Comparison of ENCODE assay signal across 8 mouse cellular contexts in genomic region chr10:80131952-80132350, GRCm38 (mm10). TPM values are rescaled to one million over a fixed set of nuclear protein-coding genes. Genes with fewer than 3 reads are reported as not detected.
DNase-seq lines count a peak whose midpoint lies in the region; ATAC-seq and TF ChIP-seq lines count a peak whose summit lies in the region.

No protein-coding gene starts in this region.

- 45% methylated on average over 27 of the region's 27 CpGs for WGBS in heart, embryonic 13.5 days
- WGBS in bone marrow, adult 2 months: 80% methylated on average over 27 of the region's 27 CpGs
- 37% methylated on average over 27 of the region's 27 CpGs for WGBS in forebrain, embryonic 15.5 days
- 31% methylated on average over 27 of the region's 27 CpGs for WGBS in midbrain, embryonic 11.5 days

- H3K27me3 ChIP-seq in heart, embryonic 13.5 days (replicated peaks): peaks cover 32% of the 10 kb centered on the region
- no peaks in the 10 kb centered on the region for H3K27me3 ChIP-seq in forebrain, embryonic 15.5 days
- H3K27me3 ChIP-seq in midbrain, embryonic 11.5 days (ENCODE audit: control insufficient read depth, insufficient read depth, low read length): peaks cover 16% of the 10 kb centered on the region

- intact Hi-C loops in heart, postnatal 36 days (cut with DNase I): no loop called here

- no peak for ATAC-seq in heart, embryonic 13.5 days (ENCODE audit: extremely low read depth, insufficient number of reproducible peaks, low FRiP score, low TSS enrichment)
- no peak for ATAC-seq in forebrain, embryonic 15.5 days (replicated peaks)
- ATAC-seq in midbrain, embryonic 11.5 days (ENCODE audit: low FRiP score): peak; percentile 12; the same call in 1 of the 2 replicates
- no peak for ATAC-seq in monocyte, adult 5-6 weeks (replicated peaks; ENCODE audit: insufficient number of reproducible peaks, low FRiP score, low TSS enrichment, poor library complexity, severe bottlenecking)

- TF ChIP-seq CTCF in bone marrow, adult 2 months (IDR thresholded peaks at IDR 0.05; ENCODE audit: control insufficient read depth, insufficient read depth, low read length): no peak

- TF ChIP-seq POLR2A in bone marrow, adult 2 months (IDR thresholded peaks at IDR 0.05; ENCODE audit: borderline replicate concordance, control insufficient read depth, low read depth, low read length): 0 out of 2 replicates have a peak, but pooled peaks have one; percentile 11

- H3K9ac ChIP-seq in heart, embryonic 13.5 days: peak overlapping the region; percentile 59
- H3K9ac ChIP-seq in forebrain, embryonic 15.5 days (replicated peaks): peak overlapping the region; percentile 17; the same call in 1 of the 2 replicates
- peak overlapping the region; percentile 44; the same call in 1 of the 2 replicates for H3K9ac ChIP-seq in midbrain, embryonic 11.5 days (ENCODE audit: low read length)

- H3K36me3 ChIP-seq in heart, embryonic 13.5 days: peaks cover 66% of the 10 kb centered on the region
- H3K36me3 ChIP-seq in forebrain, embryonic 15.5 days: peaks cover 82% of the 10 kb centered on the region
- H3K36me3 ChIP-seq in midbrain, embryonic 11.5 days (ENCODE audit: control insufficient read depth, insufficient read depth, low read length): peaks cover 26% of the 10 kb centered on the region

- H3K27ac ChIP-seq in heart, embryonic 13.5 days (replicated peaks): no peak overlapping the region
- H3K27ac ChIP-seq in bone marrow, adult 2 months (ENCODE audit: control insufficient read depth, insufficient read depth, low read depth, low read length, poor library complexity): no peak overlapping the region
- H3K27ac ChIP-seq in forebrain, embryonic 15.5 days (replicated peaks): no peak overlapping the region
- no peak overlapping the region for H3K27ac ChIP-seq in midbrain, embryonic 11.5 days (ENCODE audit: low read depth, low read length)

- DNase-seq in heart, postnatal 36 days: no peak
- peak; percentile 92 for DNase-seq in midbrain, embryonic 11.5 days (ENCODE audit: low spot score, missing footprints)
- no peak for DNase-seq in ovary, adult 18-20 months (ENCODE audit: low spot score)
- no peak for DNase-seq in spleen, adult 12 weeks (ENCODE audit: low spot score)

- H3K9me3 ChIP-seq in heart, embryonic 13.5 days: no peaks in the 10 kb centered on the region
- no peaks in the 10 kb centered on the region for H3K9me3 ChIP-seq in forebrain, embryonic 15.5 days
- H3K9me3 ChIP-seq in midbrain, embryonic 11.5 days (ENCODE audit: control insufficient read depth, low read length): no peaks in the 10 kb centered on the region

- peak overlapping the region; percentile 55 for H3K4me2 ChIP-seq in heart, embryonic 13.5 days
- peak overlapping the region; percentile 17 for H3K4me2 ChIP-seq in forebrain, embryonic 15.5 days (replicated peaks)
- H3K4me2 ChIP-seq in midbrain, embryonic 11.5 days: peak overlapping the region; percentile 28

- peak overlapping the region; percentile 20 for H3K4me3 ChIP-seq in heart, embryonic 13.5 days
- H3K4me3 ChIP-seq in bone marrow, adult 2 months (replicated peaks; ENCODE audit: control insufficient read depth, low read depth, low read length): no peak overlapping the region
- H3K4me3 ChIP-seq in forebrain, embryonic 15.5 days: peak overlapping the region; percentile 13; the same call in 1 of the 2 replicates
- H3K4me3 ChIP-seq in midbrain, embryonic 11.5 days (ENCODE audit: low read depth, low read length): 0 out of 2 replicates have a peak overlapping the region, but pooled peaks have one; percentile 3

- peaks cover 38% of the 10 kb centered on the region for H3K4me1 ChIP-seq in heart, embryonic 13.5 days
- peaks cover 3% of the 10 kb centered on the region; the same call in 1 of the 2 replicates for H3K4me1 ChIP-seq in bone marrow, adult 2 months (ENCODE audit: control insufficient read depth, insufficient read depth, low read length)
- peaks cover 30% of the 10 kb centered on the region for H3K4me1 ChIP-seq in forebrain, embryonic 15.5 days
- peaks cover 19% of the 10 kb centered on the region for H3K4me1 ChIP-seq in midbrain, embryonic 11.5 days (ENCODE audit: control insufficient read depth, insufficient read depth, low read length)

RNA-seq across cellular contexts. Expression of gene Atp5d, which starts 6.5 kb away (rescaled TPM):
- 808 and 893 TPM in 2 replicates for polyA plus RNA-seq in heart, embryonic 13.5 days (2015; fragmentation: Nextera tagmentation; extraction: Ambion mirVana)
- 1,000 to 10,000 TPM; 1,105 to 1,168 TPM for total RNA-seq in heart, postnatal 36 days (2021)
- 131 and 178 TPM in 2 replicates for polyA plus RNA-seq in bone marrow, adult 2 months (2011; ENCODE audit: insufficient read depth, insufficient read length, low replicate concordance, missing spikeins)
- polyA plus RNA-seq in forebrain, embryonic 15.5 days (2015; fragmentation: Nextera tagmentation; extraction: Ambion mirVana): 437 and 444 TPM in 2 replicates
- polyA plus RNA-seq in midbrain, embryonic 11.5 days (2014; fragmentation: Nextera tagmentation; extraction: Ambion mirVana): 329 and 355 TPM in 2 replicates
- total RNA-seq in monocyte, adult 5-6 weeks (2017): 26.1 to 49.8 TPM (median 29.5 TPM) in 3 replicates

RNA-seq across cellular contexts. Expression of gene Cbarp, which starts 8.7 kb away (rescaled TPM):
- 1.6 and 2.5 TPM in 2 replicates for polyA plus RNA-seq in heart, embryonic 13.5 days (2015; fragmentation: Nextera tagmentation; extraction: Ambion mirVana)
- 1 to 10 TPM; 2.0 to 4.7 TPM for total RNA-seq in heart, postnatal 36 days (2021)
- 3.4 and 3.7 TPM in 2 replicates for polyA plus RNA-seq in bone marrow, adult 2 months (2011; ENCODE audit: insufficient read depth, insufficient read length, low replicate concordance, missing spikeins)
- 29.7 and 39.5 TPM in 2 replicates for polyA plus RNA-seq in forebrain, embryonic 15.5 days (2015; fragmentation: Nextera tagmentation; extraction: Ambion mirVana)
- 11.1 and 11.8 TPM in 2 replicates for polyA plus RNA-seq in midbrain, embryonic 11.5 days (2014; fragmentation: Nextera tagmentation; extraction: Ambion mirVana)
- 0.29 to 5.8 TPM (median 4.1 TPM) in 3 replicates for total RNA-seq in monocyte, adult 5-6 weeks (2017)

RNA-seq across cellular contexts. Expression of gene Midn, which starts 16.1 kb away (rescaled TPM):
- polyA plus RNA-seq in heart, embryonic 13.5 days (2015; fragmentation: Nextera tagmentation; extraction: Ambion mirVana): 15.6 and 15.7 TPM in 2 replicates
- total RNA-seq in heart, postnatal 36 days (2021): 100 to 1,000 TPM in 1 of 2 experiments, 10 to 100 TPM in 1; 99.9 to 117 TPM
- polyA plus RNA-seq in bone marrow, adult 2 months (2011; ENCODE audit: insufficient read depth, insufficient read length, low replicate concordance, missing spikeins): 36.0 and 53.2 TPM in 2 replicates
- polyA plus RNA-seq in forebrain, embryonic 15.5 days (2015; fragmentation: Nextera tagmentation; extraction: Ambion mirVana): 33.0 and 34.9 TPM in 2 replicates
- 66.0 and 71.3 TPM in 2 replicates for polyA plus RNA-seq in midbrain, embryonic 11.5 days (2014; fragmentation: Nextera tagmentation; extraction: Ambion mirVana)
- 27.3 to 65.5 TPM (median 29.9 TPM) in 3 replicates for total RNA-seq in monocyte, adult 5-6 weeks (2017)

RNA-seq across cellular contexts. Expression of gene Stk11, which starts 16.3 kb away (rescaled TPM):
- 12.0 and 13.0 TPM in 2 replicates for polyA plus RNA-seq in heart, embryonic 13.5 days (2015; fragmentation: Nextera tagmentation; extraction: Ambion mirVana)
- 100 to 1,000 TPM; 137 to 165 TPM for total RNA-seq in heart, postnatal 36 days (2021)
- polyA plus RNA-seq in bone marrow, adult 2 months (2011; ENCODE audit: insufficient read depth, insufficient read length, low replicate concordance, missing spikeins): 197 and 344 TPM in 2 replicates
- 20.3 and 21.5 TPM in 2 replicates for polyA plus RNA-seq in forebrain, embryonic 15.5 days (2015; fragmentation: Nextera tagmentation; extraction: Ambion mirVana)
- polyA plus RNA-seq in midbrain, embryonic 11.5 days (2014; fragmentation: Nextera tagmentation; extraction: Ambion mirVana): 18.5 and 23.1 TPM in 2 replicates
- total RNA-seq in monocyte, adult 5-6 weeks (2017): 155 to 177 TPM (median 155 TPM) in 3 replicates

RNA-seq across cellular contexts. Expression of gene Sbno2, which starts 26.6 kb away (rescaled TPM):
- 9.1 and 10.1 TPM in 2 replicates for polyA plus RNA-seq in heart, embryonic 13.5 days (2015; fragmentation: Nextera tagmentation; extraction: Ambion mirVana)
- 10 to 100 TPM; 11.2 to 12.2 TPM for total RNA-seq in heart, postnatal 36 days (2021)
- polyA plus RNA-seq in bone marrow, adult 2 months (2011; ENCODE audit: insufficient read depth, insufficient read length, low replicate concordance, missing spikeins): 37.6 and 83.8 TPM in 2 replicates
- 13.4 TPM in 2 replicates for polyA plus RNA-seq in forebrain, embryonic 15.5 days (2015; fragmentation: Nextera tagmentation; extraction: Ambion mirVana)
- polyA plus RNA-seq in midbrain, embryonic 11.5 days (2014; fragmentation: Nextera tagmentation; extraction: Ambion mirVana): 7.0 and 7.3 TPM in 2 replicates
- total RNA-seq in monocyte, adult 5-6 weeks (2017): 50.6 to 75.0 TPM (median 51.9 TPM) in 3 replicates
